Mouse (Mus musculus) frontal cortex, postnatal 10 days (tissue): ENCODE results near the gene Prr14.
A peak's percentile ranks its signal among the peaks of the same experiment; 100 is the strongest.
"Not testable (repeated sequence)": the region's sequence is repeated elsewhere in the genome, so short reads cannot be mapped to it uniquely, and the experiment has no call there.

ENCODE experiments used
- DNase-seq, 2 experiments: peaks; one replicate each; pipeline ENCODE4 v3.0.0; 2022; ENCODE audit warnings: low spot score in 2 of 2, mixed read lengths in 1 of 2

The Prr14 gene

DNA sequence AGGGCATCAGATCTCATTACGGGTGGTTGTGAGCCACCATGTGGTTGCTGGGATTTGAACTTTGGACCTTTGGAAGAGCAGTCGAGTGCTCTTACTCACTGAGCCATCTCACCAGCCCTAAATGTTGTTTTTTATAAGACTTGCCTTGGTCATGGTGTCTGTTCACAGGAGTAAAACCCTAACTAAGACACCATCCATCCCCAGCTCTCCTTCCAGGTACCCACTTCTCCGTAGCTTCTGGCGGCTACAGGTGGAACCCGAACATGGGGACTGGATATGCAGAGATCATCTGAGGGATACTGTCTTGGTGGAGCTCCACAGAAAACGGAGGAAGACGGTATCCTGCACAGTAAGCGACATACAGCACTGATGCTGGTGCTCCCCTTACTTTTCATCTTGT, at the start of gene Prr14:
Gene Prr14 (plus strand): TSS at position 301 of the 400 bp plus-strand sequence.
- DNase-seq = not testable (repeated sequence)

DNA sequence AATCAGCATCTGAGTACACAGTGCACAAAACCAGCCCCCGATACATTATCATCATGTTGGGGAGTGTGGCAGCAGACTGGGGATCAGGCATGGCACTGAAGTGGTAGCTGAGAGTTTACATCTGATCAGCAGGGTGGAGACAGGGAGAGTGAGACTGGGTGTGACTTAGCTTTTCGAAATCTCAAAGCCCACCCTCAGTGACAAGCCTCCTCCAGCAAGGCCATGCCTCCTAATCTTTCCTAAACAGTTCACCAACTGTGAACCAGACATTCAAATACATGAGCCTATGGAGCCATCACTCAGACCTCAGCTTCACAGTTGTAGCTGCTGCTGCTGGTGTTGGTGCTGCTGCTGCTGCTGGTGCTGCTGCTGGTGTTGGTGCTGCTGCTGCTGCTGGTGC, 48.0 kb upstream of the Prr14 start:
- no peak for DNase-seq

DNA sequence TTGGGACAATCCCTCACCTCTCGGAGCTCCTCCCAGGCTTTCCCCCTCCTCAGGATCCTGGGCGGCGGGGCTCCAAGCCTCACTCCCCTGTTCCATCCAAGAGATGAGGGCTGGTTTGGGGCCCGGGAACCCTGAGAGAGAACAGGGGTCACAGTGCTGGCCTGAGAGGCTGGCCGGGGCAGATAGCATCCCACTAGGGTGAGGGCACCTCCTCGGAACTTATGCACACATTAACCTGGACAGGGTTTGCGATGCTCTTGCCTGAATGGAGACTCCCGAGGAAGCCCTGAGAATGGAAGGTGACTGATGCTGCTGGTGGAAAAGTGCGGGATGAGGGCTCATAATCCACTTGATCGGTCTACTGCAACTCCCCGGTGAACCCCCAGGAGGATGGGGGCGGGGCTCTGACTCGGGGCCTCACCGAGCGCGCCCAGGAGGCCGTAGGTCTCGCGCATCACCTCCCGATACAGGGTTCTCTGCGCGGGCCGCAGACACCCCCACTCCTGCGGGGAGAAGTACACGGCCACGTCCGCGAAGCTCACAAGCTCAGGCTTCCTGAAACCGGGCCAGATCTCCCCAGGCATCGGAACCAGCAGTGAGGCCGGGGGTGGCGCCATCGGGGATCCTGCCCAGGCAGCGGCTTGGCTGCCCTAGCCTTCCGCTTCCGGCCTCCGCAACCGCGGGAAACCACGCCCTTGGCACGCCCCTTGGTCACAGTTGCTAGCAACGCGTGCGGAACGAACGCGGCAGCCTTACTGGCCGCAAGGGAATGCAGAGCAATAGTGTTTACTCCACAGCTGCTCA, 37.8 kb upstream of the Prr14 start, which contains the start of gene Zfp688:
Gene Zfp688 (minus strand): TSS at position 681 of the 804 bp plus-strand sequence.
- peak; percentile 83 to 90 for DNase-seq

DNA sequence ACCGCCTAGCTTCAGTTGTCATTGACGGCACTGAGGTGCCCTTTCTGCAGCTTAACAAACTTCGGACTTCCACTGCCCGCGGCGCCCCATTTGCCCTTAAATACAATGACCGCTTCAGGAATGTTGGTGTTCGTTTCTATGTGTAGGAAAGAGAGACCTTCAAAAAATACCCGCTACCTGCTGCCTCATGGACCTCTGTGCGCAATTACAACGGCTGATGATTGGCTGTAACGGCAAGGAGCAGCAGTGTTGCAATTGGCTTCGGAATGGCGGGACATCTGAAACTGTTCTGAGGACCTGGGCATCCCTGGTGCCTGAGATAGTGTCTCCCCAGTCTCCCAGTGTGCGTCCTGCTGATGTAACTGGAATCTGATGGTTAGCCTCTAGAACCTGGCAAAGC, 37.2 kb upstream of the Prr14 start:
- DNase-seq = peak in 1 of 2 experiments; percentile 29

DNA sequence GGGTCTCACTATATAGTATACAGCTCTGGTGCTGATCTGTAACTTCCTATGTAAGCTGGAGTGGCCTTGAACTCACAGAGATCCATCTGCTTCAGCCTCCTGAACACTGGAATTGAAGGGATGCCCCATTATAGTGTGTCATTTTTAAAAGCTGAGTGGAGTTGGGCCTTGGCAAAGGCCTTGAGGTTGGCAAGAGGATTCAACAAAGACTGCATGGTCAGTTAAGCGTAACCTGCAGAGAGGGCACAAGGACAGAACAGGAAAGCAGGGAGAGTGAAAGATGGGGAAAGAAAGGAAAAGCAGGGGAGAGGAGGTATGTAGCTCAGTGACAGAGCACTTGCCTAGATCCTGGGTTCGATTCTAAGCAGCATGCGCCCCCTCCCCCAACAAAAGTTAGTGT, 34.1 kb upstream of the Prr14 start:
- no peak for DNase-seq

DNA sequence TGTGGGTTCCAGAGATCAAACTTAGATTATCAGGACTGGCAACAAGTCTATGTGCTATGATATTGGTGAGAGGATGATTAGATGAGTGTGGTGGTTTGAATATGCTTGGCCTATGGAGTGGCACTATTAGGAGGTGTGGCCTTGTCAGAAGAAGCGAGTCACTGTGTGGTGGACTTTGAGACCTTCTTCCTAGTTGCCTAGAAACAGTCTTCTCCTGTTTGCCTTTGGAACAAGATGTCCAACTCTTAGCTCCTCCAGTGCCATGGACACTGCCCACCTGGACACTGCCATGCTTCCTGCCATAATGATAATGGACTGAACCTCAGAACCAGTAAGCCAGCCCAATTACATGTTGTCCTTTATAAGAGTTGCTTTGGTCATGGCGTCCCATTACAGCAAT, 33.5 kb upstream of the Prr14 start:
- DNase-seq = no peak

DNA sequence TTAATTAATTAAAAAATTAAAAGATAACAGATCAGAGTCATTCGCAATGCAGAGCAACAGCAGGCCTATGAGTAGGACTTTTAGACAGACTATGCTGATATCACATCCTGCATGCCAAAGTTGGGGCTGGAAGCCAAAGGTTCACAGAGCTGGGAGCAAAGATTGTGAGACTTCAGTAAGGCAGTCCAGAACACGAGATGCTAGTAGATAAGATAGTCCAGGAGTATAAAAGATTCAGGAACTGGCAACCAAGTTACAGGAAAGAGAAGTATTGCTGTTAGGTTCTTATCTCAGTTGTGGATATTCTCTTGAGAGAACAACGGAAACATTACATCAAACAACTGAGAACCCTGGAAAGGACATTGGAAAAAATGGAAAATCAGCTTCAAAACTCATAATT, 33.1 kb upstream of the Prr14 start:
- no peak for DNase-seq

DNA sequence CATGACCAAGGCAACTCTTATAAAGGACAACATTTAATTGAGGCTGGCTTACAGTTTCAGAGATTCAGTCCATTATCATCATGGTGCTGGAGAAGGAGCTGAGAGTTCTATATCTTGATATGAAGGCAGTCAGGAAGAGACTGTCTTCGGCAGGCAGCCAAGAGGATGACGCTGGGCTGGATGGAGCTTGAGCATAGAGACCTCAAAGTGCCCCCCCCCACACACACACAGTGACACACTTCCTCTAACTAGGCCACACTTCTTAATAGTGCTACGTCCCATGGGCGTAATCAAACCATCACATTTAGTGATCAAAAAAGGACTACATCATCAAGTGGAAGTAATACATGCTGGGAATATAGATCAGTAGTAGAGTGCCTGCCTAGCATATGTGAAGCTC, 24.2 kb upstream of the Prr14 start:
- no peak for DNase-seq

DNA sequence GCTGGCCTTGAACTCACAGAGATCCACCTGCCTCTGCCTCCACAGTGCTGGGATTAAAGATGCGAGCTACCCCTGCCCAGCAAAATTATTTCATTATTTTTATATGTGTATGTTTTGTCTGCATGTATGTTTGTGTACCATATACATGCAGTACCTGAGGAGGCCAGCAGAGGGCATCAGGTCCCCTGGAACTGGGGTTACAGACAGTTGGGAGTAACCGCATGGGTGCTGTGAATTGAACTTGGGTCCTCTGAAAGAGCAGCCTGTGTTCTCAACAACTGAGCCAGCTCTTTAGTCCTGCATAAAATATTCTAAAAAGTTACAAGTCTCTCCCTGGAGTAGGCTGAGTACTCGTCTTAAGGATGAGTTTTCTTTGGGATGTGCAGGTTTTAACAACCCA, 21.7 kb upstream of the Prr14 start:
- DNase-seq = no peak

DNA sequence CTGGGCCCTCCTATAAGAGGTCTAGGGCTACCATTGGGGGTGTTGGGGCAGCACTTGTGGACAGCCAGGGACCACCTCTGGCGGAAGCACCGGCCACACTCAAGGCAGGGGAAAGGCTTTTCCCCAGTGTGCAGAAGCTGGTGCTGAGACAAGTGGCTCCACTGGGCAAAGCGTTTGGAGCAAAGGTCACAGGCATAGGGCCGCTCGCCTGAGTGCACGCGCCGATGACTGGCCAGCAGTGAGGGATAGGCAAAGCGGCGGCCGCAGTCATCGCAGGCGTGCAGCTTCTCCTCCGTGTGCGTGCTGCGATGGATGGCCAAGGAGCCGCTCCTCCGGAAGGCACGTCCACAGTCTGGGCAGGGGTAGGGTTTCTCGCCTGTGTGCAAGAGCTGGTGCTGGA, 15.4 kb upstream of the Prr14 start:
- DNase-seq = no peak

DNA sequence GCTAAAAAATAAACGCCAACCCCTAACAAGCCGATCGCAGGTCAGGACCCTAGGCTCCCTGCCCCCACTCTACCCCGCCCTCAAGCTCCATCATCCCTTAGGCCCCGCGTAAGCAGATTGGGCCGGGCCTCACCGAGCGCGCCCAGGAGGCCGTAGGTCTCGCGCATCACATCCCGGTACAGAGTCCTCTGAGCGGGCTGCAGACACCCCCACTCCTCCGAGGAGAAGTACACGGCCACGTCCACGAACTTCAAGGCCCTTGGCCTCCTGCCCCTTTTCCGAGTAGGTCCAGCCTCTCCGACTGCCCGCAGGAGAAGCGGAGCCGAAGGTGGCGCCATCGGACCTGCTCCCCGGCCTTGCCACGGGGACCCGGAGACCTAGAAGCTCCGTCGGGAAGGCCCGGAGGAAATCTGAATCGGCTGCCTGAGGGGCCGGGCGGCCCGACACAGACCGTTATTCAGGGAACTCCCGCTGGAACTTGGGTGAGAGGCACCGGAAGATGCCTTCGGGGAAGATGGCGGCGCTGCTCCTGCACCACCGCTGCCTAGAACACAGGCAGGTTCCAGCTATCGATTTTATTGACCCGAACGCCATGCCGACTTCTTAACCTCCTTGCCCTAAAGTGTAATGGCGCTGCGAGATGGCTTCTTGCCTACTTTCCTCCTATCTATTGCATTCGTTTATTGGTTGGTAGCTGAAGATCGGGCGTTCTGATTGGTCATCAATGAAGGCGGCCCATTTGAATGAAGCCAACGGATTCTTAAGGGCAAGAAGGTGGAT, 10.7 kb upstream of the Prr14 start, which contains the start of gene Zfp689:
Gene Zfp689 (minus strand): TSS at position 638 of the 780 bp plus-strand sequence.
- peak; percentile 90 to 91 for DNase-seq

DNA sequence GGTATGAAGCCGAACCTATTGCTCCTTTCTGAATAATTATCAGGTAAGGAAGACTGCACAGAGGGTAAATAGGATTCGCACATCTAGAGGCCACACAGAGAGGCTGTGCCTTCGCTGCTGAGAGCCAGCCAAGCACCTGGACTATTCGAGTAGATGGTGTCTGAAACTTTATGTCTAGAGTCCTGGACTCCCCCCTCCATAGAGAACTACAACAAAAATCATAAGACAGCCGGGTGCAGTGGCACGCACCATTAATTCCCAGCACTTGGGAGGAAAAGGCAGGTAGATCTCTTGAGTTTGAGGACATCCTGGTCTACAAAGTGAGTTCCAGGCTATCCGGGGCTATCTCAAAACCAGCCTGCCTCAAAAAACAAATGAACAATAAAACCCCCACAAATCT, 9.4 kb upstream of the Prr14 start:
- DNase-seq = no peak

DNA sequence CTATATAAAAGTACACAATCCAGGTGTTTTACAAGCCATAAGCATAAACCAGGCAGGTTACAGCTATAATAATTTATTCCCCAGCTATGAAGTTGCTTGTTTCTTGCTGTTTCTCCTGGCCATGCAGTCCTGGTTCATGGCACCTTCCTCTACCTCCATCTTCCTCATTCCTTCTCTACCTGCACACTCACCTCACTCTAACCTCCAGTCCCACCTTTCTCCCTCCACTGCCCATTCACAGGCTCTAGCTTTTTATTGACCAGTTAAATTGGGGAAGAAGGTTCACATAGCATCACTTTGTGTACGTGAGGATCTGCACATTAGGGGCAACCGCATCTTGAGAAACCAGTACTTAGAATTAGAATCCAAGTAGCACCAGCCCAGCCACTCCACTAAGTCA, 6.4 kb upstream of the Prr14 start:
- no peak for DNase-seq

DNA sequence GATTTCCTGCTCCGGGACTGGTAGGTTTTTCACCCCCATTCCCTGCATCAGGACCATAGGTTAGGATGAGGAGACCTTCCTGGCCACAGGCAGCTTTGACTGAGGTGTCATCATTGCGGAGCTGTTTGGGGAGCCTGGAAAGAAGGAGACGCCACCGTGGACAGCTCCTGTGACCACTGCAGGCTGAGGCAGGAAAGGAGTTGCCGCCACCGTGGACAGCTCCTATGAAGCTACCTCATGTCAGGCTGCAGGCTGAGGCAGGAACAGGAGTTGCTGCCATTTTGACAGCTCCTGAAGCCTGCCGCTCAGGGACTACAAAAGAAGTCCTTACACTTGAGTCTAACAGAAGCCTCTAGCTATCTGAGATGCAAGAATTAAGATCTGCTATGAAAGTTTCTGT, 4.5 kb upstream of the Prr14 start:
- DNase-seq = no peak

DNA sequence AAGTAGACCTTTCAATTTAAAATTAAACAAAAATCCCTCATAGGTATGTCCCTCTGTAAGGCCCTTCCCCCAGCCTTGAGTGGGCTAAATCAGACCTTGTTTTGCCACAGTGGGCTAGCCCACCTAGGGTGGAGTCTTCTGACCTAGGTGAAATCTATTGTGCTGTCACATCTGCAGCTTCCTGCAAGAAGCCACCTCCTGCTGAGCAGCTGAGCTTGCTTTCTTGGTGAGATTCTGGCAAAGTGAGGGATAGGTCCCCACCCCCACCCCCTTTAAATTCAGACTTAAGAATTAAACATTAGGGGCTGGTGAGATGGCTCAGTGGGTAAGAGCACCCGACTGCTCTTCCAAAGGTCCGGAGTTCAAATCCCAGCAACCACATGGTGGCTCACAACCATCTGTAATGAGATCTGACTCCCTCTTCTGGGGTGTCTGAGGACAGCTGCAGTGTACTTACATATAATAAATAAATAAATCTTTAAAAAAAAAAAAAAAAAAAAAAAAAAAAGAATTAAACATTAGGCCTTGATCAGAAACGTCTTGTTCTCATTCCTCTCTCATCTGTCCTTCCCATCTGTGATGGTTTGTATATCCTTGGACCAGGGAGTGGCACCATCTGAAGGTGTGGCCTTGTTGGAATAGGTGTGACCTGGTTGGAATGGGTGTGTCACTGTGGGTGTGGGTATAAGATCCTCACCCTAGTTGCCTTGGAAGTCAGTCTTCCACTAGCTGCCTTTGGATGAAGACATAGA, 864 bp upstream of the Prr14 start:
- DNase-seq = not testable (repeated sequence)

DNA sequence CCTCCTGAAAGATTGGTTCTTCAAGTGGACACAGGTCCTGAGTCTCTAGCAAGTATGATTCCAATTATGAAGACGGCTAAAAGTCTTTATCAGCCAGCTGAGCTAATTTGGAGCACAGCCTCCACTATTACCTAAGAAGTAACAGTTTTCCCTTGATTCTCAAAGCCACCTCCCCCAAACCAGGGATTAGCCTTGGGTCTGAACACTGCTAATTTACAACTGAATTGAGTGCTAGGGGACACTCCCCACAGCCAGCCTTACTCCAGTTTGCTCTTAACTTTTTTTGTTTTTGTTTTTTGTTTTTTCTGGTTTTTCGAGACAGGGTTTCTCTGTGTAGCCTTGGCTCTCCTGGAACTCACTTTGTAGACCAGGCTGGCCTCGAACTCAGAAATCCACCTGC, 5.8 kb downstream of the Prr14 start:
- no peak for DNase-seq

DNA sequence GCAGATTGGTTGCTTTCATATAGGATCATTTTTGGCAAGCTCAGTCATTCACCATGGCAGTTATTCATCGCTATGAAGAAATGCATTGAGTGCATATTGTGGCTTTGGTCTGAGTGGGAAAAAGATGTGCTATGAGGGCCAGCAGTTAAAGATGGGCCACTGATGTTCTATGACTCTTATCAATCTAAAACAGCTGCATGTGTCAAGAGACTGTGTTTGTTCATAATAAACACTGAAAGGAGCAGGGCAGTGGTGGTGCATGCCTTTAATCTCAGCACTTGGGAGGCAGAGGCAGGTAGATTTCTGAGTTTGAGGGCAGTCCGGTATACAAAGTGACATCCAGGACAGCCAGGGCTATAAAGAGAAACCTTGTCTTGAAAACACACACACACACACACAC, 6.3 kb downstream of the Prr14 start:
- DNase-seq = not testable (repeated sequence)

DNA sequence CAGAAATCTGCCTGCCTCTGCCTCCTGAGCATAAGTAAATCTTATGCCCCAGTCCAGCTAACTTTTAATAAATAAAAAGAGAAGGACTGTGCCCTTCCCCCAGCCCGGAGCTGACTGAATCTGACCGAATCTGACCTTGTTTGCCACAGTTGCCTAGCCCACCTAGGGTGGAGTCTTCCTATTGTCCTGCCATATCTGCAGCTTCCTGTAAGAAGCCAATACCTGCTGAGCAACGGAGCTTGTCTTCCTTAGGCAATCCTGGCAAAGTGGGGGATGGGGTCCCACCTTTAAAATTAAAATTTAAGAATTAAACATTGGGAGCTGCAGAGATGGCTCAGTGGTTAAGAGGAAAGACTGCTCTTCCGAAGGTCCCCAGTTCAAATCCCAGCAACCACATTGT, 7.2 kb downstream of the Prr14 start:
- no peak for DNase-seq

DNA sequence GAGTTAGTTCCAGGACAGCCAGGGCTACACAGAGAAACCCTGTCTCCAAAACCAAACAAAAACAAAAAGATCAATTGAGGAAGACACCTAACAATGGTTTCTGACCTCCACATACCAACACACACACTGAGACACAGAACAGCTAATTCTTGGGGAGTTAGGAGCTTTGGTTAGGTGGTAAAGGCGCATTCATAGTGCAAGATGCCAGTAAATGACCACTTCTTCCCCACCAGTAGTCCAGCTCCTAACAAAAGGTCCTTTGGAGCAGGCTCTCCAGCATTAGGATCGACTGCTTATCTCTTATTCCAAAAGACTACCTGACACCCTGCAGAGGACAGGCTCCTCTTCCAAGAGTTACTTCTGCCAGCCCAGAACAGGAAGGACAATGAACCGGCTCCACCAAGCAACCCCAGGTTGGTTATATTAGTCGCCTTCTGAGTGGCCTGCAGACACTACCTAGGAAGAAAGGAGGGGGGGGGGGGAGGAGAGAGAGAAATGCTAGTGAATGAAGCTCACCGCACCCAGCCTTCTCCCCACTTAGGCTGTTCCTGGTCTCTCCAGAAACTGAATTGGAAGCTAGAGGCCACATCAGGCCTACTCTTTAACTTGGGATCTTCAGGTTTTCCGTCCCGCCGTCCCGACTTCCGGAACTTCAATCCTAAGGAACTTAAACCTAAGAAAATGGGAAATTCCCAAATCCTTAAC, 10.8 kb downstream of the Prr14 start:
- DNase-seq = no peak

DNA sequence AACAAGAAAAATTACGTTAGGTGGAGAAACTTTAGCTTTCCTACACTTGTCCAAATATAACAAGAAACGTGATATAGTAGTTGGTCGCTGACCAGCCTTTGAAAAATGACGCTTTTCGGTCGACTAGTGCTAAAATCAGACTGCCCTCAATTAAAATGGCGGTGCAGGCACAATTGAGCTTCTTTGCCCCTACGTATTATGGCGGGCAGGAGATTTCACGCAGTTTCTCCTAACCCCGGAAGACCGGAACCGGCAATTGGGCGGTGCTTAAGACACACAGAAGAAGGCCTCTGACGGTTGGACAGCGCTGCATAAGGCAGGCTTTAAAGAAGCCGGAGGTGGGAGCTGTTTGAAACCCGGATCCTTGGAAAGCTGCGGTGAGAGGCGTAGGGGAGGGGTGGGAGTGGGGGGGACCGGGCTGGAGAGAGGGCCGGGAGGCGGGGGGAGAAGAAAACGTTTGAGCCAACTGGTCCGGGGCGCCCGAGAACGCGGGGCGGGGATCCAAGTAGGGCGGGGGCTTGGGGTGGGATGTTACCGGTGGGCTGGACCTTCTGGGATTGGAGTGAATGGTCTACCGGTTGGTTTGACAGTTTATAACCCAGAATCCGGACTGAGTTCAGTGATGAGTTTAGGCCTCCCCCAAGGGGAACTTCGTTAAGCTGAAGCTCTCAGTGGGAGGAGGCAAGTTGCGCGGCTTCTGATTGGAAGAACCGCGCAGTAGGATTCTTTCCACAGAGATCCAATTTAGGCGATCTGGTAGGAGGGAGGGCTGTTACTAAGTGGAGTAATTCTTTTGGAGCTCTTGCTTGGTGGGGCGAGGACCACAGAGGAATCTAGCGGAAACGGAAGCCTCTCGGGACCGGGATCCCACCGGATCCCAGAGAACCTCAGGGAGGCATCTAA, 11.6 kb downstream of the Prr14 start:
- peak; percentile 91 to 95 for DNase-seq

DNA sequence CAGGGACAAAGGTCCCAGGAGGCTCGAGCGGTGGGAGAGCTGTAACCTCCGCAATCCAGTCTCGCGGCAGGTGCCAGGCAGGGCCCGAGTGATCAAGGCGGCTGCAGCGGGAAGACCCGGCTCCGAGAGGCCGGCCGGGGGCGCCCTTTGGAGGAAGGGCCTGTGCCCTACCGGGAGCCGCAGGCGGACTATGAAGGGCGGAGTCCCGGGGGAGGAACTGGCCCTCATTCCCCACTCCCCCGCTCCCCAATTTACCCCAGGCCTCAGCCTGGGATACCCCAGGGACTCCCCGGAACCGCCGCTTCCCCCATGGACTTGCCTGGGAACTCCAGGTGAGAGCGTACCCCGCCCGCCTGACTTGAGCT, 12.2 kb downstream of the Prr14 start:
- DNase-seq = peak in 1 of 2 experiments; percentile 57
